Mouse (Mus musculus) gastrocnemius, postnatal 36 days (tissue): ENCODE results near the gene Aipl1. TPM values are rescaled to one million over a fixed set of nuclear protein-coding genes. Genes with fewer than 3 reads are reported as not detected.

ENCODE experiments used
- DNase-seq, 2 experiments: peaks; one replicate each; pipeline ENCODE4 v3.0.0; 2022
- intact Hi-C: fragments of 180-260 bp; cut with DNase I; formaldehyde crosslinking; loops from one replicate; pipeline ENCODE4 v1.15.1; 2025
- long read RNA-seq, 2 experiments: library from polyadenylated mRNA; stranded (forward); transcript quantifications; one replicate each; pipeline ENCODE4 v2.0.0; 2021
- total RNA-seq, 2 experiments: library from RNA; stranded (reverse); gene quantifications; 2 replicates each; pipeline ENCODE4 v1.2.3; 2021

Aipl1 gene
- total RNA-seq: not detected
- long read RNA-seq, experiment 1: 0 reads
- long read RNA-seq, experiment 2: 0 reads

GRCm38 (mm10) chr11:72037409-72037808 lies at the start of gene Aipl1:
Gene Aipl1 (minus strand): TSS chr11:72037509.
- no peak for DNase-seq
- intact Hi-C loops: loop anchor here (10.0 kb wide), 1 partner anchor 693 kb away; no protein-coding TSS in a partner anchor

GRCm38 (mm10) chr11:72086251-72087046 lies 49.1 kb upstream of the Aipl1 start:
- DNase-seq: peak in 1 of 2 experiments; percentile 33

GRCm38 (mm10) chr11:72084337-72084736 lies 47.0 kb upstream of the Aipl1 start:
- no peak for DNase-seq
- intact Hi-C loops: no loop called here

More at GRCm38 (mm10) chr11:72086251-72087046, 49.1 kb upstream of the Aipl1 start:
- intact Hi-C loops: no loop called here

- DNase-seq: no peak
- intact Hi-C loops: no loop called here
These were observed 45.3 kb upstream of the Aipl1 start for GRCm38 (mm10) chr11:72082601-72083000.

- DNase-seq: no peak
- intact Hi-C loops: no loop called here
These were observed 43.2 kb upstream of the Aipl1 start for GRCm38 (mm10) chr11:72080461-72080860.

GRCm38 (mm10) chr11:72078647-72079046 lies 41.3 kb upstream of the Aipl1 start:
- intact Hi-C loops: loop anchor here (5.0 kb wide), 1 partner anchor 49 kb away; no protein-coding TSS in a partner anchor
- no peak for DNase-seq

GRCm38 (mm10) chr11:72078056-72078455 lies 40.7 kb upstream of the Aipl1 start:
- intact Hi-C loops: loop anchor here (5.0 kb wide), 1 partner anchor 49 kb away; no protein-coding TSS in a partner anchor
- DNase-seq: no peak

- intact Hi-C loops: no loop called here
- DNase-seq: no peak
These were observed 36.9 kb upstream of the Aipl1 start for GRCm38 (mm10) chr11:72074230-72074629.

- intact Hi-C loops: no loop called here
- DNase-seq: no peak
These were observed 35.1 kb upstream of the Aipl1 start for GRCm38 (mm10) chr11:72072331-72072905.

GRCm38 (mm10) chr11:72070733-72071132 lies 33.4 kb upstream of the Aipl1 start:
- no peak for DNase-seq
- intact Hi-C loops: no loop called here

- intact Hi-C loops: no loop called here
- DNase-seq: no peak
These were observed 30.7 kb upstream of the Aipl1 start for GRCm38 (mm10) chr11:72068026-72068425.

- intact Hi-C loops: loop anchor here (2.0 kb wide), 1 partner anchor 77 kb away; no protein-coding TSS in a partner anchor
- DNase-seq: no peak
These were observed 30.0 kb upstream of the Aipl1 start for GRCm38 (mm10) chr11:72067326-72067725.

- intact Hi-C loops: loop anchor here (2.0 kb wide), 1 partner anchor 78 kb away; no protein-coding TSS in a partner anchor
- DNase-seq: no peak
These were observed 29.0 kb upstream of the Aipl1 start for GRCm38 (mm10) chr11:72066330-72066729.

GRCm38 (mm10) chr11:72065103-72065502 lies 27.8 kb upstream of the Aipl1 start:
- DNase-seq: no peak
- intact Hi-C loops: no loop called here

- intact Hi-C loops: no loop called here
- DNase-seq: no peak
These were observed 27.1 kb upstream of the Aipl1 start for GRCm38 (mm10) chr11:72064414-72064813.

GRCm38 (mm10) chr11:72061093-72061620 lies 23.8 kb upstream of the Aipl1 start:
- intact Hi-C loops: no loop called here
- no peak for DNase-seq

GRCm38 (mm10) chr11:72060416-72060815 lies 23.1 kb upstream of the Aipl1 start:
- no peak for DNase-seq
- intact Hi-C loops: no loop called here

- no peak for DNase-seq
- intact Hi-C loops: loop anchor here (10.0 kb wide), 1 partner anchor 148 kb away; the partner anchor contains the start of genes 4933427D14Rik, Gm43951 and Txndc17
These were observed 19.9 kb upstream of the Aipl1 start for GRCm38 (mm10) chr11:72057166-72057565.

GRCm38 (mm10) chr11:72055176-72055575 lies 17.9 kb upstream of the Aipl1 start:
- no peak for DNase-seq
- intact Hi-C loops: loop anchor here (10.0 kb wide), 1 partner anchor 150 kb away; the partner anchor contains the start of genes 4933427D14Rik, Gm43951 and Txndc17

GRCm38 (mm10) chr11:72052636-72053035 lies 15.3 kb upstream of the Aipl1 start:
- intact Hi-C loops: loop anchor here (5.0 to 10.0 kb wide), 2 partner anchors 80 to 152 kb away; partner anchors contain the start of genes 4933427D14Rik, Gm43951 and Txndc17
- peak; percentile 47 to 69 for DNase-seq

GRCm38 (mm10) chr11:72052221-72052620 lies 14.9 kb upstream of the Aipl1 start:
- no peak for DNase-seq
- intact Hi-C loops: loop anchor here (5.0 to 10.0 kb wide), 2 partner anchors 80 to 153 kb away; partner anchors contain the start of genes 4933427D14Rik, Gm43951 and Txndc17
